Mouse (Mus musculus): ENCODE results near the gene Rp9.

DNA sequence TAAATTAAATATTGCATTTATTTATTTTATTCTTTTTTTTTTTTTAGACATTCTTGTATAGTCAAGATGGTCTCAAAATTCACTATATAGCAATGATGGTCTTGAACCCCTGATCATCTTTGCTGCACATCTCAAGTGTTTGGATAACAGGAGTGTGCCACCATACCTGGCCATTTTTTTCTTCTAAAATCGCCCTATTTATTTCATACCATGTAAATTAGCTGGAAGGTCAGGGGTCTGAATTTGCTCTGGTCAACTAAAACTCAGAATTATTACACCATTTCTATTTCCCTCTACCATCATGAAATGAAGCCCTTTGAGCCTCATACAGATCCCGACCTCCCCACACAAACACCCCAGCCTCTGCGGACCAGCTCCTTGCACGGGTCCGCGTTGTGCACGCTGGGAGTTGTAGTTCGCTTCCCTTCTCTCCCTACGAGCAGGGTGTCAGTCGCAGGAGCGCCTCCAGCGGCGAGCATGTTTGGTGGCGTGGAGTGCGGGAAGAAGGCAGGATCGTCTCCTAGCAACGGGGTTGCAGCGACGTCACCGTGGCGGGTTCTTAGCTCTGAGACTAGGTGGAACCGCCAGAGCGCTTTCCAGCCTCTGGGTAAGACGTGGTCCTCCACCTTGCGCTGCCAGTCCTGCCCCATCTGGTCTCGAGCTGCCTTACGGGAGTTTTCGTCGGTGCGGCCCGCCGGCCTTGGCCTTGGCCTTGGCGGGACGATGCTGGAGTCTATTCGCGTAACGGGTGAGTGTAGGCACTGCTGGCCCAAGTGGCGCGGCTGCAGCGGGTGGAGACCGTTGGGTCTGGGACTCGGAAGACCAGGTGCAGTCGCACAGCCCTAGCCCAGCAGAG lies 58.3 kb downstream of the Rp9 start, which contains the start of gene 9530077C05Rik:
- peak; percentile 97 for TF ChIP-seq CTCF (IDR thresholded peaks at IDR 0.05; ENCODE audit: borderline replicate concordance, insufficient read depth, low read length)
- TF ChIP-seq POLR2A (IDR thresholded peaks at IDR 0.05; ENCODE audit: low read depth, low read length) = no peak

Measured in embryonic fibroblast, embryonic 13.5 days (primary cell).